Mouse (Mus musculus) gastrocnemius, postnatal 4 days (tissue): ENCODE measurements around the gene Lrrc38. TPM values are rescaled to one million over a fixed set of nuclear protein-coding genes. Genes with fewer than 3 reads are reported as not detected.

Source experiments
- DNase-seq, 2 experiments: peaks; one replicate each; pipeline ENCODE4 v3.0.0; 2021 to 2022; ENCODE audit warnings: low spot score in 2 of 2, mixed read lengths in 2 of 2
- total RNA-seq, 2 experiments: library from RNA; stranded (reverse); gene quantifications; 2 replicates each; pipeline ENCODE4 v1.2.3; 2021

The Lrrc38 gene
- total RNA-seq, 2 experiments from 2014 or later = 11.2 to 12.2 TPM

DNA sequence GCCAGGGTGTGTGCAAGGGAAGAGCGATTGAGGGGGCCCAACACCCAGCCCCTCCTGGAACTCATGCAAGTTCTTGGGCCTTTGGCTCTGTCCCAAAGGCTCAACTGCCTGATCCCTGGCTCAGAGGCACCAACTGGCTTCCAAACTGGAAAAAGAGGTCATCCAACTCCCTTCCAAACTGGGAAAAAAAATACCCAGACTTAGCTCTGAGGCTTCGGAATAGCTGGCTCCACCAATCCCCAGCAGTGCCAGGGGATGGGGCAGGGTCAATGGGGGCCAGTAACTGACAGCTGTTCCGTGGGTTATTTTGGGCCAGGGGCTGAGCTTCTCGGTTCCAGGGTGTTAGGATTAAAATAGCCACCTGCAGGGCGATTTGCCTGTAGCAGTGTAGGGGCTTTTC, 879 bp upstream of the Lrrc38 start:
- DNase-seq = peak in 1 of 2 experiments; percentile 25

DNA sequence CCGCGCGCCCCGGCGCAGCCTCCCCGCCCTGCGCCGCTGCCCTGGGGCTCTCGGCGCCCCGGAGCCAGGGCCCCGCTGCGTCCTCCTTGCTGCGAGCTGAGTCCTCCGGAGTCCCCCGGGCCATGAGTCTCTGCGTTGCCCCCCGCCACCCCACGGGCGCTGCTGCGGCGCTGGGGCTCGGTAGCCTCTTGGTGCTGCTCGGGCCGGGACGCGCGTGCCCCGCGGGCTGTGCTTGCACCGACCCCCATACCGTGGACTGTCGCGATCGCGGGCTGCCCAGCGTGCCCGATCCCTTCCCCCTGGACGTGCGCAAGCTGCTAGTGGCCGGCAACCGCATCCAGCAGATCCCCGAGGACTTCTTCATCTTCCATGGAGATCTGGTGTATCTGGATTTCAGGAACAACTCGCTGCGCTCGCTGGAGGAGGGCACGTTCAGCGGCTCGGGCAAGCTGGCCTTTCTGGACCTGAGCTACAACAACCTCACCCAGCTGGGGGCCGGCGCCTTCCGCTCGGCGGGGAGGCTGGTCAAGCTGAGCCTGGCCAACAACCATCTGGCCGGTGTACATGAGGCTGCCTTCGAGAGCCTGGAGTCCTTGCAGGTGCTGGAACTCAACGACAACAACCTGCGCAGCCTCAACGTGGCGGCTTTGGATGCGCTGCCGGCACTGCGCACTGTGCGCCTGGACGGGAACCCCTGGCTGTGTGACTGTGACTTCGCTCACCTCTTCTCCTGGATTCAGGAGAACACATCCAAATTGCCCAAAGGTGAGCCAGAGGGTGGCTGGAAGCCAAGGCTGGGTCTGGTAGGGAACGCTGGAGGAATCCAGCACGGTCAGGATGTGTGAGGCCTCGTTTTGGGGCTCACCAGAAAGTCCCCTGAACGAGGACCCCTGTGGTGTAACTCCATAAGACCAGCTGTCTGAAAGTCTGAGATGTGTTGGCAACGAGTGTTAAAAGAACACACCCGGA, 774 bp downstream of the Lrrc38 start:
- DNase-seq = no peak

DNA sequence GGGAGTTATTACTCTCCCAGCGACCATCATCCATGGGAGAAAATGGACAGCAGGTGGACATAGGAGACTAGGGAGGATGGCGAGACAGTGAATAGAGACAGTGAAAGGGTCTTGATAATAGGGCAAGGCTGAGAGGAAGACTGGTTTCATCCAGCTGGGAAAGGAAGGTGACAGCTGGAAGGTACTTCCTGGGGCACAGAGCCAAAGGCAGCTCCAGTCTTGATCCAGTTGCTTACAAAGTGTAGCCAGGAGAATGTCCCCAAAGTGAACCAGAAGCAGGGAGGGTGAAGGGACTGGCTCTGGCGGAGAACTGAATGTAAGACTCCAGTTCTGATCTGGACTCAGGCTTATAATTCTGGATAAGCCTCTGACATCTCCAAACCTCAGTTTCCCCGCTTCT, 2.7 kb downstream of the Lrrc38 start:
- DNase-seq = no peak

DNA sequence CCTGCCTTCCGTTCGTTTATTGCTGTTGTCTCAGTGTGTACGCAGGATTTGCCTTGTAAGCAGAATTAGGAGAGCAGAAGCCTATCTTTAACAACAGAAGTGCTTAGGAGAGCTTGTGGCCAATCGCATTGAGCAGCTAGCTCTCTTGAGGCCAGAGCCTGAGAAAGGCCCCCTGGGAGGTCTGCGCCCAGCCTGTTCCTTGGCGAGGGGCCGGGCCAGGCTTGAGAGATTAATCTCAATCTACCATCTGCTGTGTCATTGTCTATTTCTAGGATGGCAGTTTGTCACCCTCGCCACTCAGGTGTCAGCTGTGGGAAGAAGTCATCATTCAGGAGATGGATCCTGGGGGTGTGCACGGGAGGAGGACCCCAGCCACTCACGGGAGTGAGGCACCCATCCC, 12.0 kb downstream of the Lrrc38 start:
- no peak for DNase-seq

DNA sequence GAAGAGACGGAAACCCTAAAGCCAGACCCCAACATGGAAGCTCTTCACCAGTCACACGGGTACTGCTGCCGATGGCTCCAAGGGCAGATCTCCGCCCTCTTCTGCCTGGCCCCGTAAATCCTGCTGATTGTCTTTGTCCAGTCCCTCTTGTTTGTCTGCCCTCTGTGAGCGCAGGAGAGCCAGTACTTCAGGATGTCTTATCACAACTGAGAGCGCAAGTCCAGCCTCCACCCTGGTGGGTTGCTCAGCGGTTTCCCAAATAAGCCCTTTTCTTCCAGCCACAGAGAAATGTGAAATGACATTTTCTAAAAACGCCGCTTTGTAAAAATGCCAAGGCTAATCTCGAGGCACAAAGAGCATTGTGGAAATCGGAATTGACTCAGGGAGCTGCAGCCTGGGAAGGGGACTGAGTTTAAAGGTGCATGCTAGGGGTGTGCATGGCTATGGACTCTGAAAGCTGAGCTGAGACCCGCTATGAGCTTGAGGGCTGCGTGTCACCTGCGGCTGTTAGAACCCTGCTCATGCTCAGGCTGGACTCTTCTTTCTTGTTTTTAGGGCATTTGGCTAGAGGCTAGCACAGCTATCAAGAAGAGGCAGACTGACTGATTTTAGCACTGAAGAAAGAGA, 17.0 kb downstream of the Lrrc38 start:
- DNase-seq = no peak

DNA sequence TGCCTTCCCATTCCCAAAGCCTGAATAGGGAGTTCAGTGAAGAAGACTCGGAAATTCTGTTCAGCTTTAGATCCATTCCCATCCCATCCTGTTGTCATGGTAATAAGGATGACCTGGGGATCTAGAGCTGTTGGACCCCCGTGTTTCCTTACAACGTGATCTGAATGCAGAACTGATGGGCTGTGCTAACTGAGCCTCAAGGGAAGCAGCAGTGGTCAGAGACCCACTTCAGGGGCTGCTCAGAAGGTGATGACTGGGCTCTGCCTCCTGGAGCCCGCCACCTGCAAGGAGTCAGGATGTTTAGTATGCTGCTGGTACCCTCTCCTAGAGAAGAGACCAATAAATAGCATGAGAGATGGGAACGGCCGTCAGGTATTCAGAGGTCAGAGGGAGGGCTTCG, 29.9 kb downstream of the Lrrc38 start:
- DNase-seq = no peak

DNA sequence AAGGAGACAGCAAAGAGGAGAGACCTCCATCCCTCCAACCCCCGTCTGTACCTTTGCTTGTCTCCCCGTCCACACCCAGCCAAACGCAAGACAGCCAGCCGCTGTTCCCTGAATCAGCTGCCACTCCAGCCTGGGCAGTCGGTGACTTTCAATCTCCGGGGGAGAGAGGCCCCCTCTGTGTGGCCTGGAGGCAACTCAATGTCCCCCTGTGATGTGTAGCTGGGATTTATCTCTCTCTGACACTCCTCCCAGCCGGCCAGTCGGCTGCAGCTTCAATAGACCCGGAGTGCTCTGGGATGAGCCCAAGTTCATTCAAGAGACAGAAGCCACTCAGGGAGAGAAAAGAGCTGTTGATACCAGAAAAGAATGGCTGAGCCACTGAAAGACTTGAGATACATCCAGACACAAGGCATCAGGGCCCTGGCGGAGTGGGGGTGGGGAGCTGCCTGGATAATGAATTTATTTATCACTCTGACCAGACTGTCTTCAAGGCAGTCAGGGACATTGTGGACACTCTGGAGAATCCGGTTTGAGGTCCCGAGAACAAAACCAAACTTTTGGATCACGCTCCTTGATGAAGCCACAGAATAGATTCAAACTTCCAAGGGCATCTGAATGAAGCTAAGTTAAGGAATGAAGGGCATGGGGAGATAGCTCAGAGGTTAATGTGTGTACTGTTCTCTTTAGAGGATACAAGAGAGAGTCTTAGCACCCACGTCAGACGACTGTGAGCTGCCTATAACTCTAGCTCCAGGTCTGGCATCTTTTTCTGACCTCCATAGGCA, 30.6 kb downstream of the Lrrc38 start:
- no peak for DNase-seq

DNA sequence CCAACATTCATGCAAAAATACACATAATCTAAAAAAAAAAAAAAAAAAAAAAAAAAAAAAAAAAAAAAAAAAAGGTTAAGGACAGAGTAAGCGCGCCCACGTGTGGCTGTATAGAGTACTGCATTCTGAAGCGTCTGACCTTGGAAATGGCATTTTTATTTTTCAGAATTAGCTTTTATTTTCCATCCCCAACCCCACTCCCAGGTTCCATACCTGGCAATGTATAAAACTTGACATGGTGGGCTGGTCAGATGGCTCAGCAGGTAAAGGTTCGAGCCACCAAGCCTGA, 31.1 kb downstream of the Lrrc38 start:
- DNase-seq = peak in 1 of 2 experiments; percentile 30

DNA sequence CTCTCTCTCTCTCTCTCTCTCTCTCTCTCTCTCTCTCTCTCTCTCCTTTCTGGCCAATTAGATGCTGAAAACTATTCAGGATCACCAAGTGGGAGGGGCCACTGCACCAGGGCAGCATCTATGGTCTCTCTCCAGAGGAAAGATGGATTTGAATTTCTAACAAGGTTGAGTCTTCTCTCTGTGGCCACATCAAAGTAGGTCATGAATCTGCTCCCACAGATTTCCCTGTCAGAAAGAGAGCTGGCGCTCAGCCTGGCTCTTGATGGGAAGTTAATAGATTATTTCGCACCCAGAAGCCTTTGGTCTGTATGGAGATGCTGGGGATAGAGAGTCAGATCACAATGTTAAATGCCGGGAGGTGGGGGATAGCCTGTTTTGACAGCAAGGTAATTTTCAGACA, 32.6 kb downstream of the Lrrc38 start:
- DNase-seq = no peak

DNA sequence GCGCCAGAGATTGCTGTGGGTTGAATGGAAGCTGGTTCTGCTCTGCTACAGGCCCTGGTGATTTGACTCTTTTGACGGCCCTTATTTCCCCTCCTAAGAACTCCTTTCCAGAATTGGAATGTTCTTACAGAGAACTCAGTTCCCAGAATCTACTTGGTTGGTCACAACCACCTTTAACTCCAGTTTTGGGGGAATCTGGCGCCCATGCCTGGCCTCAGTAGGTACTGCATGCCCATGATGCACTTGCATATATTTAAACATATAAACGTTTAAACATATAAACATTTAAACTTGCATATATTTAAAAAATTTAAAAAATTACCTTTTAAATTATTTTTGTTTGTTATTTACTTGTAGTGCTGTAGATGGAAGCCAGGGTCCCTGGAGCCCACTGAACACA, 34.1 kb downstream of the Lrrc38 start:
- no peak for DNase-seq

DNA sequence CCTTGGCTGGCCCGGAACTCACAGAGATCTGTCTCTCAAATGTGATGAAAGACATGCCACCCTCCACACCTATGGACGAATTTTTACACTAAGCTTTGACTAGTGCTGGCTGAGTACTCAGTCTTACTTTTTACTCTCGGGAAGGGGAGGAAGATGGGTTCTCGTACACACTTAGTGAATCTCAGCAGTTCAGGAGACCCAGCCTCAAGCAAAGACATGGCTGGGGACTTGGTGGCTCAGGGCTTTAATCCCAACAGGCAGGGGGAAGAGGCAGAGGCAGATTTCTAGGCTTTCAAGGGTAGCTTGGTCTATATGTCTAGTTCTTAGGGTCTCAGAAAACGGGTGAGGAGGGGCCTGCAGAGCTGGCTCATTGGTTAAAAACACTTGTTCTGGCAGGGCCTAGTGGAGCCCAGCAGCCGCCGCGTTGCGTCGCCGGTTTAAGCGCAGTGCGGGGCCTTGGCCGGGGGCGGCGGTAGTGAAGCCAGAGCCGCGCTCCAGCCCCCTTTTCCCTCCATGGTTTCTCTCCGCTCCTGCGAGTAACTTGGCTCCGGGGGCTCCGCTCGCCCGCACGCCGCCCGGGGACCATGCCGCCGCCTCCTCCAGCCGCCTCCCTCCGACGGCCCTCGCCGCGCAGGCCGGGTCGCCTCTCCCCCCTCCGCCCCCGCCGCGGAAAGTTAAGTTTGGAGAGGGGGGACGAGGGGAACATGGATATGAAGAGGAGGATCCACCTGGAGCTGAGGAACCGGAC, 39.6 kb downstream of the Lrrc38 start:
- DNase-seq = peak in 1 of 2 experiments; percentile 57

DNA sequence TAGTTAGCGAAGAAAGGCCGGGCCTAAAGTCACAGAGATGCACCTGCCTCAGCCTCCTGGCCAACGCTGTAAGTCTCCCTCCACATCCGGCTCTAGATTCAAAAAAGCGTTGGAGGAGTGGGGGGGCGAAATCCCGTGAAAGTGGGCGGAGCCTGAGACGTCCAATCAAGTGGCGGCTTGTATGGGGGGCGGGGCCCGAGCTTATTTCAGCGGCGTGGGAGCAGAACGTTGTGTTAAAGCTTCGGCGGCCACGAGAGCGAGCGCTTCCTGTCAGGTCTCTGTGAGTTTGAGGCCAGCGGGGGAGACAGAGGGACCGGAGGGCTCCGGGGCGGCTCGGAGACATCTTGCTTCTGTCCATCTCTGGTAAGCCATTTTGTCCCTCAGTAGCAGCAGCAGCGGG, 44.6 kb downstream of the Lrrc38 start, which contains the start of gene Pramel1:
Gene Pramel1 (plus strand): TSS at position 248 of the 400 bp plus-strand sequence.
- DNase-seq = no peak

DNA sequence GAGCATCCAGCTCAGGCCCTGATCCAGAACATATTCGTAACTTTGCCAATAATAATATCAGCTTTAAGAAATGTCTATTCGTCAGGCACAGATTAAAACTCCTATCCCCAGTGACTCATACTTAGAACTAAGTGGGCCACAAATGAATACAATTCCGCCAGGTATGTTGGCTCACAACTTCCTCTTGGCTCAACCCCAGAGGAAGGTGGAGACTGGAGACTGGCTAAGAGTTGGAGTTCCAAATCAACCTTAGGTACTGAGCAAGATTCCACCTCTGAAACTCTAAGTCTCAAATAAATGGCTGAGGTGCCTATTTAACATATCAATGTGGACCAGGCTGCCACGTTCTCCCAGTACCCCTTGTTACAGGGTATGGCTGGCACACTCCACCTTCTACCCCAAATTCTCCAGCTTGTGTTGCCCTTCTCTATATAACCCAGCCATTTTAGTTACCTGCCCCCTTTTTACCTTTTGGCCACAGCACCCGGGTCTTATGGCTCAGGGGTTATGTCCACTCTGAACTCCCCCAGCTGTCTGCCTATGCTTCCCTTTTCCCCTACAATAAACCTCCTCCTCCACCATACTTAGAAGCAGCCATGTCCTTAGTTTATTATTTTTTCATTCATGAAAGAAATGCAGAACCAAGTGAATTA, 62.1 kb downstream of the Lrrc38 start:
- no peak for DNase-seq

DNA sequence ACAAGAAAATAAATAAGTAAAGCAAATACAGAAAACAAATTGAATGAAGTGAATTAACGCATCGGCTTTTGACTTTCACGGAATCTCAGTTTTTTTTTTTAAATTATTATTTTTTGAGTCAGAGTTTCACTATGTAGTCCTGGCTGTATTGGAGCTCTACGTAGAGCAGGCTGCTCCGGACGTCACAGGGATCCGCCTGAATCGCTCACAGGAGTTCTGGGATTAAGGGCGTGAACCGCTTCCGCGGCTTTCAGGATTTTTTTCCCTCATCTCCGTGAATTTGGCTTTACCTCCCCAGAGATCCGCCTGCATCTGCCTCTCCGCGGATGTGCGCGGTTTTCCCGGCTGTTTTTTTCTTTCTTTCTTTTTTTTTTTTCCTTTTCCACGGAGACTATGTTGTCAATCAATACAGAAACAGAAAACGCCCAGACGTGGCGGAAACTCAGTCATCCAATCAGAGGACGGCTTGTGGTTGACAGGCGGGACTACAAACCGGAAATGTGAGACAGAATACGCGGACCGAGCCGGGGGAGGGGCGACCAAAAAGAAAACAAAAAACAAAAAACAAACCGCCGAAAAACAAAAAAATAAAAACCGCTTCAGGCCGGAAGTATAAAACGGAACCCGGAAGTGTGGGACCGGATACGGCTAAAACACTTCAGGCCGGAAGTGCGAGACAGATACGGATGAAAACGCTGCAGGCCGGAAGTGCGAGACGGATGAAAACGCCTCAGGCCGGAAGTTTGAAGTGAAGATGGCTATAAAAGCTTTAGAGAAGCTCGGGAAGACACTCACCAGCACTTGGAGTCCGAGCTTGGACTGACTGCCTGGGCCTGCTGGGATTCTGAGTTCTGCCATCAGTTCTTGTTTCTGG, 62.9 kb downstream of the Lrrc38 start, which contains the start of gene Pramef8:
Gene Pramef8 (plus strand): TSS at position 208 of the 874 bp plus-strand sequence.
- peak; percentile 70 to 87 for DNase-seq

DNA sequence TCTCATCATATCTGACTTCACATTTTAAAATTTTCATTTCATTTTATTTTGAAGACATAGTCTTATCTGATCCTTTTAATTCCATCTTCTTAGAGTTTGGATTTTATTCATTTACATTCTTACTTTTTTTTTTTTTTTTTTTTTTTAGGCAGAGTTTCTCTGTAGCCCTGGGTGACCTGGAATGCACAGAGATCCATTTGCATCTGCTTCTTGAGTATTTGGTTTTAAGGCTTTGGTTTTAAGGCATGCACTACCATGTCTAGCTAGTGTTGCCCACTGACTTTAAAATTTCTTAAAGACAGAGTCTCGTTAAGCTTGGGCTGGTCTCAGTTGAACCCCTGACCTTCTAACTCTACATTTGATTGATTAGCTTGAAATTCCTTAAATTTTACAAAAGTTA, 64.1 kb downstream of the Lrrc38 start:
- no peak for DNase-seq

DNA sequence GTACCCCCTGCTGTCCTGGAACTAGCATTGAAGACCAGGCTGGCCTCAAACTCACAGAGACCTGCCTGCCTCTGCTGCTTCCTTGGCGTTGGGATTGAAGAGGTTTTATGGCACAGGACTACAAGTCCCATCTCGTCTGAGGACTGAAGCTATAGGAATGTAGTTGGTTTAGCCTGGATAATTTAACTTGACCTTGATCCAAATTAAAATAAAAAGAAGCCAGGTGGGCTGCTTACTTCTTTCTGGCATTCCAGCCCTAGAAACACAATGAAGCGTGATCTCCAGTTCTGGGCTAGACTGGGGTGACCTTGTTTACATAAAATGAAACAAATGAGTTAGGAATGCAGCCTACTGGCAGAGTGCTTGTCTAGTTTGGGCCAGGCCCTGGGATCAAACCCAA, 64.6 kb downstream of the Lrrc38 start:
- DNase-seq = no peak
